Mouse (Mus musculus): ENCODE measurements around the gene Nsdhl.

DNA sequence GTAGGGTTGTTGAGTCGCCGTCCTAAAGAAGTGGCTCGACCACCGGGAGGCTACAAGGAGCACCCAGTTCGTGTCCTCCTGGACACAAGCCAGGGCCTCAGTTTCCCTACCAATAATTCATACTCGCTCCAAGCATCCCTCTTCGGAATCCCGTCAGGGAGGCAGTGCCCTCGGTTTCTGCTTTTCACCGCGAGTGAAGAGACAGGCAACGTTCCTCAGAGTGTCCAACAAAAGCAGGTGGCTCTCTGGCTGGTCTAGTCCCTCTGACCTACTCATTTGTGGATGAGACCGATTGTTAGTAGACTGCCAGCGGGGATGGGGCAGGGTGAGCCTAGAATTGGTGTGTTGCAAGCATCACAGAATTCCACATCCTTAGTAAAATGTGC lies 69.2 kb downstream of the Nsdhl start:
- TF ChIP-seq CTCF (IDR thresholded peaks at IDR 0.05; ENCODE audit: low read depth) (no peak), EP300 (IDR thresholded peaks at IDR 0.05; ENCODE audit: low read depth) (no peak)

Data from liver, embryonic 14.5 days (tissue).